Mouse (Mus musculus): ENCODE data around the gene Dnajc13.

The Dnajc13 gene

DNA sequence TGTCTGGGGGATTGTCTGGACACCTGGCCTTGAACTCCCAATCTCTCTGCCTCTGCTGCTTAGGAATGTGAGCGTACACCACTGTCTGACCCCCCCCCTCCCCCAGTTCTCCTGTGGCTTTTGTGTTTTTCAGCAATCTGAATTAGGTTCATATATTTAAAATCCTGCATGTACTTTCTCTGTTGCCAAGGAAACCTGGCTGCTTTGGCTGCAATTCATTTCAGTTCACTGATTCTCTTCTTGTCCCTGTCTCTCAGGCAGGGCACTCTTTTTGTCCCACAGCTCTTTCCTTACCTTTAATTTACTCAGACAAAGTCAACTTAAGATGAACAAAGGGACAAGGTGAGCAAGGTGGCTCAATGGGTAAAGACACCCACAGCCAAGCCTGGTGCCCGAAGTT, 134.6 kb downstream of the Dnajc13 start:
- DNase-seq (ENCODE audit: inconsistent age in 2 of 2, low spot score in 1 of 2) = no peak

- DNase-seq (ENCODE audit: inconsistent age in 2 of 2, low spot score in 1 of 2) = no peak
Observed at GRCm38 (mm10) chr9:104126833-104127232, 135.9 kb downstream of the Dnajc13 start, which contains the start of gene Ackr4. TSS of gene Ackr4 (minus strand) at chr9:104126933.

GRCm38 (mm10) chr9:104123622-104124021, 139.1 kb downstream of the Dnajc13 start:
- no peak for DNase-seq (ENCODE audit: inconsistent age in 2 of 2, low spot score in 1 of 2)

DNA sequence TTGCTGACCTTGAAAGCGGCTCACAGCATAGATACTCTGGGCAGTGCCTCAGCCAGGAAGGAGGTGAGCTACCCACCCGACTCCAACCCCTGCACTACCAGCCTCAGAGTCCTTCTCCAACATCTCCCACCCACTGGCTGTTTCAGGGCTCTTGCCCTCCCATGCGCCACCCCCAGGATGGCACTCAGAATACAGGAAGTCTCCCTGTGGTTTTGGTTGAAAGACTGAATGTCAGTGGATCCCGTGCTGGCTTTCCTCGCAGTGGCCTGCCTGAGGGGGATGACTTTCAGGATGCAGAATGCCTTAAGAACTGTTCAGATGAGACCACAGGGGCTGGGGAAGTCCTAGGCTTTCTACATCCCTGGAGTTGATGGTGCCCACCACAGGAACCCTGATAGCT, 139.6 kb downstream of the Dnajc13 start:
- DNase-seq (ENCODE audit: inconsistent age in 2 of 2, low spot score in 1 of 2) = no peak

GRCm38 (mm10) chr9:104109151-104109550, 153.6 kb downstream of the Dnajc13 start:
- DNase-seq (ENCODE audit: inconsistent age in 2 of 2, low spot score in 1 of 2) = no peak

DNA sequence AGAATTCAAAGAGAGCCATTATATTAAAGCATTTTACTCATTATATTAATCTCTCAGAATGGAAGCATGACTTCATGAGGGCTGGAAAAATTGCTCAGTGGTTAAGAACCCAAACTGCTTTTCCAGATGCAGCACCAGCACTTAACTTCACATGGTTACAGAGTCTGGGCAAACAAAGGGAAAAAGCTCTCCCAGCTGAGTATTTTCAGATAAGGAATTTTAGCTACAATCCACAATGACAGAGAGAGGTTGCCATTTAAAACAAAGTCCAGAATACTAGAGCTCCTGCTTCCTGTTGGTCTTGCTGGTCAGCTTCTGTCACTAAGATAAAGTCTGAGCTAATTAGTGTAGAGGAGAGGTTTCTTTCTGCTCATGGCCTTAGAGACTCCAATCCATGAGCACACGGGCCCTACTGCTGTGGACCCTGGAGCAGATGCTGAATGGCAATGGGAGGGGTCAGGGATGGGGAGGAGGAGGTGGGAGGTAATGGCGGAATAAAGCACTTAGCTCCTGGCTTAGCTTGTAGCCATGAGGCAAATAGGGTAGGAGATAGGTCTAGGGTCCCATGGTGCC, 154.1 kb downstream of the Dnajc13 start:
- DNase-seq (ENCODE audit: inconsistent age in 2 of 2, low spot score in 1 of 2) = no peak

- DNase-seq (ENCODE audit: inconsistent age in 2 of 2, low spot score in 1 of 2) = no peak
Observed at GRCm38 (mm10) chr9:104107482-104107881, 155.2 kb downstream of the Dnajc13 start.

DNA sequence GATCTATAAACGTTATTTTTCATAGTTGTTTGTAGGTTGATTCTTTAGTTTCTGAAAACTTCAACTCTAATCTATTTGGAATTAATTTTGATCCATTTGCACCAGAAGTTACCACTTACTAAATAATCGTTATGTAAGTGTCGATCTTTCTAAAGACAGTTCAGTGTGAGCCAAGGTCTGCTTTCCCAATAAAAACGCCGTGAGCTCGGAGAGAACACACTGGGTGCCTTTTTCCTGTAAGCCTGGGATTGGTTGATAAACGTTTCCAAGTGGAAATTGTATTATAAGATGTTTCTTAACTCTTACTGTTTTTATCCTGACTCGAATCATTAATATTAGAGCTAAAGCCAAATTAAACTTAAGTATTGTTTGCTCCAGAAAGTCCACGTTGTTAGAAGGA, 155.8 kb downstream of the Dnajc13 start:
- DNase-seq (ENCODE audit: inconsistent age in 2 of 2, low spot score in 1 of 2) = no peak

GRCm38 (mm10) chr9:104104986-104105385, 157.7 kb downstream of the Dnajc13 start:
- DNase-seq (ENCODE audit: inconsistent age in 2 of 2, low spot score in 1 of 2) = no peak

- DNase-seq (ENCODE audit: inconsistent age in 2 of 2, low spot score in 1 of 2) = no peak
Observed at GRCm38 (mm10) chr9:104102901-104103300, 159.8 kb downstream of the Dnajc13 start.

- no peak for DNase-seq (ENCODE audit: inconsistent age in 2 of 2, low spot score in 1 of 2)
Observed at GRCm38 (mm10) chr9:104102301-104102700, 160.4 kb downstream of the Dnajc13 start.

DNA sequence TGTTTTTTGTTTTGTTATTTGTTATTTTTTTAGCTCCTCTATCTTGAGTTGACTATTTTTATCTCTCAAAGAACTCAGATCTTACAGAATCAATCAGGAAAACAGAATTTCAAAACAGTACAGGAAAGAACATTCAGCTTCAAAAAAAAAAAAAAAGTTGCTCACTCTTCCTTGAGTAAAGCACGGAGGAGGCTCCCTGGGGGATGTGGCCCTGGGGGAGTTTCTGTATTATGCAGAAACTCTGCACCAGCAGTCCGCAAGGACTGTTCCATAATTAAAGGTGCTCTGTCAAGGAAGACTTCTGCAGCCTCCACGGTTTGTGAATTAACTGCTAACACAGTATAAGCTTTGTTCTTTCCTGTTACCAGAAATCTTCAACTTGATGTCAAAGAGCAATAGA, 161.3 kb downstream of the Dnajc13 start:
- no peak for DNase-seq (ENCODE audit: inconsistent age in 2 of 2, low spot score in 1 of 2)
